Mouse (Mus musculus) embryonic fibroblast, embryonic 13.5 days (primary cell): ENCODE data around the gene Flot1.

ENCODE experiments used
- CTCF ChIP-seq: IDR thresholded peaks from 2 replicates; pipeline ENCODE4 v1.5.1; 2011; ENCODE audit warnings: mild to moderate bottlenecking, control low read depth, low read length, moderate library complexity, borderline replicate concordance; ENCODE audit not compliant: insufficient read depth
- POLR2A ChIP-seq: IDR thresholded peaks from 2 replicates; pipeline ENCODE4 v1.6.1; 2011; ENCODE audit warnings: low read depth, mild to moderate bottlenecking, control low read depth, low read length, moderate library complexity

DNA sequence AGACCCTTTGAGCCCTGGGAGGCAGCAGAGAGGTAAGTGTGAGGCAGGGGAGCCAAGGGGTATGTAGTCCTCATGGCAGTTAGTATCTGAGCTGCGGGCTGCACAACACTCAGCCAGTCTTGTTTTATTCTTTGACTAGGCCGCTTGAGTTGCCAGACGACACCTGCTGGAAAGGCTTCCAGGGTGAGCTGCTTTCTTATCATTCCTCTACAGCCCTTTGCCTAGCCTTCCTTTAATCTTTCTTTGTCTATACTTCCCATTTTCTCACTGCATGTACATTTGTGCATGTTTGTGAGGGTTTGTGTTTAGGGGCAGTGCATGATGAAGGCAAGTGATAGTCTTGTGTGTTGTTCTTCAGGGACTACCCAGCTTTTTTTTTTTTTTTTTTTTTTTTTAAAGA lies 27.9 kb downstream of the Flot1 start:
- TF ChIP-seq CTCF (no peak), POLR2A (no peak)
